Mouse (Mus musculus) hindbrain, postnatal 0 days (tissue): Measurements from ENCODE around the gene Hmga1b. TPM values are rescaled to one million over a fixed set of nuclear protein-coding genes. Genes with fewer than 3 reads are reported as not detected.

ENCODE experiments used
- ATAC-seq: fragments of 200-750 bp; cut with Nextera tagmentation; 2 replicates; pipeline ENCODE4 v1.8.0; 2017; ENCODE audit warnings: mild to moderate bottlenecking, moderate TSS enrichment, moderate library complexity
- DNase-seq: peaks from one replicate; pipeline ENCODE4 v3.0.0-alpha.2; 2015; ENCODE audit warnings: low spot score
- H3K27ac ChIP-seq: fragments of 300-500 bp; sonication (generic); 2 replicates; pipeline ENCODE4 v1.5.1; 2014; ENCODE audit warnings: mild to moderate bottlenecking
- H3K27me3 ChIP-seq: fragments of 300-500 bp; sonication (generic); 2 replicates; pipeline ENCODE4 v1.6.1; 2014; ENCODE audit warnings: low read length, mixed read lengths; ENCODE audit not compliant: insufficient read depth
- H3K36me3 ChIP-seq: fragments of 300-500 bp; sonication (generic); 2 replicates; pipeline ENCODE4 v1.6.1; 2014; ENCODE audit warnings: low read length, mixed read lengths; ENCODE audit not compliant: insufficient read depth
- H3K4me1 ChIP-seq: fragments of 300-500 bp; sonication (generic); 2 replicates; pipeline ENCODE4 v1.6.1; 2014; ENCODE audit warnings: antibody characterized with exemption, low read length, mixed read lengths; ENCODE audit not compliant: insufficient read depth
- H3K4me2 ChIP-seq: fragments of 300-500 bp; sonication (generic); 2 replicates; pipeline ENCODE4 v1.6.1; 2014; ENCODE audit warnings: low read depth, mild to moderate bottlenecking, low read length, moderate library complexity, mixed read lengths
- H3K4me3 ChIP-seq: fragments of 300-500 bp; sonication (generic); 2 replicates; pipeline ENCODE4 v1.5.1; 2014; ENCODE audit warnings: low read length
- H3K9ac ChIP-seq: fragments of 300-500 bp; sonication (generic); replicated peaks from 2 replicates; pipeline ENCODE4 v1.6.1; 2014; ENCODE audit warnings: mild to moderate bottlenecking, low read length, moderate library complexity, mixed read lengths
- H3K9me3 ChIP-seq: fragments of 300-500 bp; sonication (generic); 2 replicates; pipeline ENCODE4 v1.6.1; 2016; ENCODE audit warnings: low read length, mixed read lengths
- CTCF ChIP-seq: IDR thresholded peaks from 2 replicates; pipeline ENCODE4 v1.5.1; 2016; ENCODE audit warnings: antibody characterized with exemption, control low read depth, low read depth
- WGBS: fragments of 180-500 bp; shearing (Covaris S2); extraction: QIAGEN DNeasy Blood & Tissue Kit; methylation state at CpG from one replicate; pipeline ENCODE4 v1.1.7; 2014; 5-methylcytosine and 5-hydroxymethylcytosine counted together
- polyA plus RNA-seq: library from polyadenylated mRNA; unstranded; fragments of >200 nt; fragmentation: Nextera tagmentation; extraction: Ambion mirVana; gene quantifications from 2 replicates; pipeline ENCODE4 v1.2.1, GENCODE M21; 2015
- total RNA-seq: library from RNA; depleted of rRNA; stranded (reverse); fragments of >200 nt; gene quantifications from 2 replicates; pipeline ENCODE4 v1.2.3, GENCODE M21; 2014

The Hmga1b gene
- total and polyA plus RNA-seq, 2 experiments from 2014 or later: 0.42 to 1.9 TPM

DNA sequence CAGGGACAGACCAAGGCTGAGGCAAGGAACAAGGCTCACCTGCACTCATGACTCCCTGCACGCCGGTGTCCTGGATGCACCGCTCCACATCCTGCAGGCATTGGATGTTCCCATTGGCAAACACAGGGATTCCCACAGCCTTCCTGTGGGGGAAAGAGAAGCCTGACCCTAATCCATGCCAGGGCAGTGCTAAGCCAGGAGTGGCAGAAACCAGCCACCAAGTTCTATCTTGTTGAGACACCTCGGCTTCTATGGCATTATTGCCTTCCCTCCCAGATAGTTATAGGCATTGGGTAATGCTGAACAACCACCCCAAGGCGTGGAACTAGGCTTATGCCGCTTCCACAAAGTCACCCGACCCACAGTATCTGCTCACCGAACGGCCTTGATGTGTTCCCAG lies 30.1 kb downstream of the Hmga1b start:
- Histone ChIP-seq H3K27me3 (no peaks in the 10 kb centered on the region), H3K36me3 (peaks cover 50% of the 10 kb centered on the region), H3K4me3 (no peak overlapping the region), H3K9ac (no peak overlapping the region), H3K27ac (no peak overlapping the region), H3K9me3 (no peaks in the 10 kb centered on the region), H3K4me1 (peaks cover 7% of the 10 kb centered on the region), H3K4me2 (no peak overlapping the region)
- no peak for DNase-seq
- no peak for TF ChIP-seq CTCF
- no peak for ATAC-seq
- 95% methylated on average over 9 of the region's 9 CpGs for WGBS

GRCm38 (mm10) chr11:120795756-120796613 lies 33.4 kb downstream of the Hmga1b start, which contains the start of gene Dus1l:
Gene Dus1l (minus strand): TSS chr11:120796403.
- peak within 1 kb of the TSS; percentile 84 for H3K4me2 ChIP-seq
- no peaks in the 10 kb centered on the region for H3K27me3 ChIP-seq
- 4% methylated on average over 57 of the region's 59 CpGs for WGBS
- H3K4me3 ChIP-seq: peak within 1 kb of the TSS; percentile 98
- no peaks in the 10 kb centered on the region for H3K9me3 ChIP-seq
- ATAC-seq: peak; percentile 90
- H3K27ac ChIP-seq: peak within 1 kb of the TSS; percentile 87
- H3K4me1 ChIP-seq: peaks cover 7% of the 10 kb centered on the region
- peak; percentile 98 for DNase-seq
- TF ChIP-seq CTCF: no peak
- peak within 1 kb of the TSS; percentile 96 for H3K9ac ChIP-seq
- peaks cover 24% of the 10 kb centered on the region for H3K36me3 ChIP-seq

DNA sequence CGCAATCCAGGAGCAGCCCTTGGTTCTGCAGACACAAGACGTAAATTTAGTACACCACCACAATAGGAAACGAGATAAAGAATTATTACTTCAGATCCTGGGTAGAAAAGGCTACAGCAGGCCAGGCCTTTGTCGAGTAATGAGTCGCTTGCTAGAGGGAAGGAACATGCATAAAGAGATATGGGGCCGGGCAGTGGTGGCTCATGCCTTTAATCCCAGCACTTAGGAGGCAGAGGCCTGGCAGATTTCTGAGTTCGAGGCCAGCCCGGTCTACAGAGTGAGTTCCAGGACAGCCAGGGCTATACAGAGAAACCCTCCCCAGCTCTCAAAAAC lies 34.0 kb downstream of the Hmga1b start:
- Histone ChIP-seq H3K4me3 (peak overlapping the region; percentile 98; the same call in 1 of the 2 replicates), H3K9me3 (no peaks in the 10 kb centered on the region), H3K9ac (peak overlapping the region; percentile 43; the same call in 1 of the 2 replicates), H3K4me2 (peak overlapping the region; percentile 36), H3K27ac (peak overlapping the region; percentile 87), H3K27me3 (no peaks in the 10 kb centered on the region), H3K4me1 (peaks cover 7% of the 10 kb centered on the region), H3K36me3 (peaks cover 18% of the 10 kb centered on the region)
- WGBS: 30% methylated on average over 8 of the region's 8 CpGs
- DNase-seq (no peak), ATAC-seq (peak; percentile 34; the same call in 1 of the 2 replicates)
- TF ChIP-seq CTCF: no peak

DNA sequence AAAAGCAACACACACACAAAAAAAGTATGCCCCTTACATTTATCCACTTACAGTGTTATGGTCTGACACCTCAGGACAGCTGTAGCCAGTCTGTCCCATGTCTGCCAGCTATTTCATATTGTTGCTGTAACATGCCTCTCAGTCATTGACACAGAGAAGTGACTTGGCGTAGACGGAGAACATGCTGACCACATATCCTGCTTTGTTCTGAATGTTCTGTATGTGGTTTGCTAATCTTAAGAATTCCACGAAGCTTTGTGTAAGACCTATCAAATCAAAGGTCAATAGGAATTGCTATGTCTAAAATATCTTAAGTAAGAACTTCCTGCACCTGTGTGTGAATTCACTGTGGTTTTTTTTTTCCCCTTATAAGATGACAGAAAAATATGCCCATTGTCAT lies 35.6 kb downstream of the Hmga1b start:
- H3K27ac ChIP-seq: no peak overlapping the region
- no peak for DNase-seq
- WGBS: 87% methylated on average over 3 of the region's 3 CpGs

GRCm38 (mm10) chr11:120799316-120799890 lies 36.8 kb downstream of the Hmga1b start:
- no peak for DNase-seq
- Histone ChIP-seq H3K36me3 (no peaks in the 10 kb centered on the region), H3K4me1 (peaks cover 7% of the 10 kb centered on the region), H3K27me3 (no peaks in the 10 kb centered on the region), H3K4me2 (0 out of 2 replicates have a peak overlapping the region, but pooled peaks have one; percentile 18), H3K27ac (no peak overlapping the region), H3K4me3 (no peak overlapping the region), H3K9me3 (no peaks in the 10 kb centered on the region), H3K9ac (no peak overlapping the region)
- WGBS: 62% methylated on average over 6 of the region's 6 CpGs
- TF ChIP-seq CTCF: no peak
- no peak for ATAC-seq

More for the DNA sequence above, 35.6 kb downstream of the Hmga1b start:
- ATAC-seq: no peak
- H3K9me3 ChIP-seq: no peaks in the 10 kb centered on the region
- no peak overlapping the region for H3K4me3 ChIP-seq
- no peak overlapping the region for H3K9ac ChIP-seq
- H3K4me1 ChIP-seq: peaks cover 7% of the 10 kb centered on the region
- no peaks in the 10 kb centered on the region for H3K27me3 ChIP-seq
- peaks cover 2% of the 10 kb centered on the region; the same call in 1 of the 2 replicates for H3K36me3 ChIP-seq
- H3K4me2 ChIP-seq: no peak overlapping the region
- no peak for TF ChIP-seq CTCF

GRCm38 (mm10) chr11:120800061-120800904 lies 37.7 kb downstream of the Hmga1b start:
- ATAC-seq: peak; percentile 79
- Histone ChIP-seq H3K27me3 (no peaks in the 10 kb centered on the region), H3K4me1 (peaks cover 5% of the 10 kb centered on the region), H3K9ac (no peak overlapping the region), H3K9me3 (no peaks in the 10 kb centered on the region), H3K27ac (peak overlapping the region; percentile 22; the same call in 1 of the 2 replicates), H3K4me3 (no peak overlapping the region), H3K4me2 (0 out of 2 replicates have a peak overlapping the region, but pooled peaks have one; percentile 18), H3K36me3 (no peaks in the 10 kb centered on the region)
- peak; percentile 92 for DNase-seq
- TF ChIP-seq CTCF: peak; percentile 94
- WGBS: 13% methylated on average over 10 of the region's 10 CpGs
